Mouse (Mus musculus) spleen, adult 2 months (tissue): ENCODE results near the gene Olfr1260. TPM values are rescaled to one million over a fixed set of nuclear protein-coding genes. Genes with fewer than 3 reads are reported as not detected.

Experiments
- DNase-seq, 2 experiments: peaks; one replicate each; pipeline versions ENCODE4 v3.0.0 to v3.0.0-alpha.2; 2012 to 2021; ENCODE audit warnings: low spot score in 2 of 2, low read depth in 1 of 2
- H3K27ac ChIP-seq: fragments of 200-500 bp; 2 replicates; pipeline ENCODE4 v1.5.1; 2012; ENCODE audit warnings: low read length, inconsistent platforms; ENCODE audit not compliant: insufficient read depth
- H3K27me3 ChIP-seq: fragments of 200-500 bp; 2 replicates; pipeline ENCODE4 v1.6.1; 2012; ENCODE audit warnings: mild to moderate bottlenecking, moderate library complexity, low read length, inconsistent platforms; ENCODE audit not compliant: control insufficient read depth, insufficient read depth
- H3K36me3 ChIP-seq: fragments of 200-500 bp; 2 replicates; pipeline ENCODE4 v1.6.1; 2012; ENCODE audit warnings: mild to moderate bottlenecking, low read length, inconsistent platforms; ENCODE audit not compliant: control insufficient read depth, insufficient read depth
- H3K4me1 ChIP-seq: fragments of 200-500 bp; 2 replicates; pipeline ENCODE4 v1.6.1; 2011; ENCODE audit warnings: inconsistent platforms; ENCODE audit not compliant: control insufficient read depth, insufficient read depth, insufficient read length
- H3K4me3 ChIP-seq: fragments of 200-500 bp; 2 replicates; pipeline ENCODE4 v1.5.1; 2011; ENCODE audit warnings: mild to moderate bottlenecking, inconsistent platforms; ENCODE audit not compliant: insufficient read depth, insufficient read length; ENCODE audit errors: extremely low read depth
- CTCF ChIP-seq: fragments of 200-500 bp; IDR thresholded peaks from 2 replicates; pipeline ENCODE4 v1.5.1; 2011; ENCODE audit warnings: mild to moderate bottlenecking, inconsistent platforms; ENCODE audit not compliant: insufficient read depth, insufficient read length, insufficient replicate concordance; ENCODE audit errors: extremely low read depth
- POLR2A ChIP-seq: fragments of 200-500 bp; IDR thresholded peaks from 2 replicates; pipeline ENCODE4 v1.6.1; 2011; ENCODE audit warnings: low read depth, low read length, inconsistent platforms
- whole genome bisulfite sequencing: fragments of 180-500 bp; shearing (Covaris S2); methylation state at CpG from one replicate; pipeline ENCODE4 v1.1.7; 2018; 5-methylcytosine and 5-hydroxymethylcytosine counted together
- polyA plus RNA-seq: library from polyadenylated mRNA; depleted of rRNA; stranded (reverse); fragments of >200 nt; gene quantifications from 2 replicates; pipeline ENCODE4 v1.2.3, GENCODE M21; 2012; rRNA removed

Olfr1260 gene
- polyA plus RNA-seq, 1 experiment: not detected

DNA sequence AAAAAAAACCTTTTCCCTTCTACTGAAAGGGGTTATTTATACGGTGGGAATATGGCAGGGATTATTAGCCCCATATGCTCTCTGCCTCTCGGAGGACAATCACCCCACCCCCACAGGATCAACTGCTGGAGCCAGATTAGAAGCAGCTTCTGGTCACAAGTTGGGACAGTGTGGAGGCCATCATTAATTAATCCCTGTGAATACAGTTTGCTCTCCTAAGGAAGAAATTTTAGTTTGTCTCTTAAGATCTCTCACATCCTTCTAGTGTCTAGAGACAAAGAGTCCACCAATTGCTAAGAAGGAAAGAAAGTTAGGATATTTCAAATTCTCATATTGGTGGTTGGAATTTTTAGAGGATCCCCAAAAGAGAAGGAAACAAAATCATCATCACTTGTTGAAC lies 51.3 kb downstream of the Olfr1260 start, which contains the start of gene Olfr1264:
Gene Olfr1264 (minus strand): TSS at position 101 of the 400 bp plus-strand sequence.
- no peak within 1 kb of the TSS for H3K4me3 ChIP-seq
- TF ChIP-seq CTCF (no peak), POLR2A (no peak)
- DNase-seq: no peak
- H3K27ac ChIP-seq: no peak within 1 kb of the TSS
- H3K36me3 ChIP-seq: no peaks in the 10 kb centered on the region
- WGBS: 81% methylated on average over 2 of the region's 2 CpGs
- no peaks in the 10 kb centered on the region for H3K27me3 ChIP-seq
- H3K4me1 ChIP-seq: no peaks in the 10 kb centered on the region

Other genes with a start within 250 kb of the Olfr1260 start
- not detected in 2 replicates for gene Olfr1252, start 249.3 kb upstream of the Olfr1260 start, polyA plus RNA-seq
- gene Olfr1253, start 217.2 kb upstream of the Olfr1260 start, polyA plus RNA-seq: not detected in 2 replicates
- gene Olfr1254, start 180.7 kb upstream of the Olfr1260 start, polyA plus RNA-seq: not detected in 2 replicates
- not detected in 2 replicates for gene Olfr1255, start 162.3 kb upstream of the Olfr1260 start, polyA plus RNA-seq
- not detected in 2 replicates for gene Olfr1256, start 132.8 kb upstream of the Olfr1260 start, polyA plus RNA-seq
- not detected in 2 replicates for gene Olfr48, start 126.1 kb upstream of the Olfr1260 start, polyA plus RNA-seq
- gene Olfr1257, start 95.9 kb upstream of the Olfr1260 start, polyA plus RNA-seq: not detected in 2 replicates
- gene Olfr1258, start 47.0 kb upstream of the Olfr1260 start, polyA plus RNA-seq: not detected in 2 replicates
- not detected in 2 replicates for gene Olfr1259, start 25.7 kb upstream of the Olfr1260 start, polyA plus RNA-seq
- not detected in 2 replicates for gene Olfr1261, start 16.9 kb downstream of the Olfr1260 start, polyA plus RNA-seq
- gene Olfr1262, start 25.8 kb downstream of the Olfr1260 start, polyA plus RNA-seq: not detected in 2 replicates
- not detected in 2 replicates for gene Olfr1263, start 37.8 kb downstream of the Olfr1260 start, polyA plus RNA-seq
- gene Olfr1264, start 51.2 kb downstream of the Olfr1260 start, polyA plus RNA-seq: not detected in 2 replicates
- gene Olfr1265, start 61.0 kb downstream of the Olfr1260 start, polyA plus RNA-seq: not detected in 2 replicates
- gene Olfr140, start 89.3 kb downstream of the Olfr1260 start, polyA plus RNA-seq: not detected in 2 replicates
- not detected in 2 replicates for gene Olfr1269, start 147.1 kb downstream of the Olfr1260 start, polyA plus RNA-seq
- gene Olfr32, start 168.0 kb downstream of the Olfr1260 start, polyA plus RNA-seq: not detected in 2 replicates
- not detected in 2 replicates for gene Olfr1270, start 178.8 kb downstream of the Olfr1260 start, polyA plus RNA-seq